Mouse (Mus musculus): Measurements from ENCODE around the gene Zfp52.

Zfp52 gene

DNA sequence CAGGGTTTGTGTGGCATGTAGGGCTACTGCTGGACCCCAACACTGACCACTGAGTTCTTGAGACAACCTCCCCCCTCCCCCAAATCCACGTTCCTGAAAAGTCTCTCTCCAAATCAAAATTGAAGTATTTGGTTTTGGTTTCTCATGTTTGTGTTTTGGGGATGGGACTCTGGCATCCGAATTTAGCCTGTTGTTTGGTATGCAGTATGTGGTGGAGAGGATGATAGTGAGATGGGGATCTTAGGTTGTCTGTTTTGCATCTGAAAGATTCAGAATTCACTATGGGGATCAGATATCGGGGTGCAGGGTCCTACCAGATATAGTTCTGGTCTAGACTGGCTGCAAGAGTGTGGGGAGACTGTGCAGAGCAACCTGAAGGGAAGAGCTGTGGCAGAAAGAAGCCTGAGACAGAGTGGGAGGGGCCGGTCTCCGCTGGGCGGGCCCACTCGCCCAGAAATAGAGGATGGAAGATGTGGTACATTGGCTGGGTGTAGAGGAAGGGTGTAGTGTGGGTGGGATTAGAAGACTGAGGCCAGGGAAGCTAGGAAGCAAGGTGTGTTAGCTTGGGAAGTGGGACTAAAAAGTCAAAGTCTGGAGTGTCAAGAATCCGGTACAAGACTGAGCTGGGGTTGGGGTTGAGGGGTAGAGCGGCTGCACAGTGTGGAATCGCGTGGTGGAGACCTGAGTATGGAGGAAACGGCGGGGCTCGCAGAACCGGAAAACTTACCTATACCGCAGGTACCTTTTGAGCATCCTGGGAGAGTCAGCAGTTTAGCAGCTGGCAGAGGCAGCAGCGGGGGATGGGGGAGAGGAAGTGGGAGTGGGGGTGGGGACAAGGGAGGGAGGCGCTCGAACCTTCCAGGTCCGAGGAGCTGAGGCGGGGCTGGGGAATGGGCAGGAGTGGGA, at the start of gene Zfp52:
Gene Zfp52 (plus strand): TSS at position 444 of the 906 bp plus-strand sequence.
- DNase-seq (ENCODE audit: low spot score in 2 of 2): peak; percentile 31 to 44

DNA sequence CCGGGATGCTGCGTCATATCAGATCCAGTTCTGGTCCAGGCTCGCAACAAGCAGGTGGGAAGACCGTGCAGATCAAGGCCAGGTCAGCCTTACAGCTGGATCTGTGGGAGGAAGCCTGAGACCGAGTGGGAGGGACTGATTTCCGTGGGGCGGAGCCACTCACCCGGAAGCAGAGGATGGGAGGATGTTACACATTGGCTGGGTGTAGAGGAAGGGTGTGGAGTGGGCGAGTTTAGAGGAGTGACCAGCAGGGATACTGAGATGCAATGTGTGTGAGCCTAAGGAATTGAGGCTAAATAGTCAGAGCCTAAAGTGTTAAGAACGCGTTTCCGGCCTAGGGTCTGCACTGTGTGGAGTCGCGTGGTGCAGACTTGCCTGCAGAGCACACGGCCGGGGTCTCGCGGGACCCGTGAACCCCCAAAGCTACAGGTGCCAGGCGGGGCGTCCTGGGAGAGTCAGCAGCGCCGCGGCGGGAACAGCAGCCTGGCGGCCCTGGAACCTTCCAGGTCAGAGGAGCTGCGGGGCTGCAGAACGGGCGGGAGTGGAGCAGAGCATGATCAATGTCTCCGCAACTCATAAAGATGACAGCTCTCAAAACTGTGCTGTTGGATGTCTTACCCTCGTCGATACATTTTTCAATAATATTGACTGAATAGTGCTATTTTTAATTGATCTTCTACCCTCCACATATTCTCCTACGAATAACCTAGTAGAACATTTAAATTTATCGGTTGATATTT, 46.4 kb upstream of the Zfp52 start, which contains the start of gene Zfp53:
Gene Zfp53 (plus strand): TSS at position 239 of the 740 bp plus-strand sequence.
- peak; percentile 76 to 87 for DNase-seq (ENCODE audit: low spot score in 2 of 2)

GRCm38 (mm10) chr17:21489500-21490001, 45.8 kb upstream of the Zfp52 start:
- DNase-seq (ENCODE audit: low spot score in 2 of 2): no peak

- DNase-seq (ENCODE audit: low spot score in 2 of 2): no peak
Measured at GRCm38 (mm10) chr17:21501365-21501764, 34.0 kb upstream of the Zfp52 start.

DNA sequence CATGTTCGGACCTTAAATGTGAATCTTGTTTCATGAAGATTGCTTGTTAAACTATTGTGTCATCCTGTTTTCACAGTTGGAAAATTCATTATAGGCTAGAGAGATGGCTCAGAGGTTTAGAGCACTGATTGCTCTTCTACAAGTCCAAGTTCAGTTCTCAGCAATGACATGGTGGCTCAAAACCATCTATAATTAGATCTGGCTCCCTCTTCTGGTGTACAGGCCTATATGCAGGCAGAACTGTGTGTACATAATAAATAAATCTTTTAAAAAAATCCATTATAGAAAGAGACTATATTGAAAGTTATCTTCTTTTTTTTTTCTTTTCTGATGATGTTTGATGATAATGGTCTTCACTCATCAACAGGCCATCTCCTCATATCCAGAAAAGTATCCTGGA, 30.8 kb upstream of the Zfp52 start:
- no peak for DNase-seq (ENCODE audit: low spot score in 2 of 2)

GRCm38 (mm10) chr17:21506258-21506657, 29.1 kb upstream of the Zfp52 start:
- DNase-seq (ENCODE audit: low spot score in 2 of 2): no peak

- DNase-seq (ENCODE audit: low spot score in 2 of 2): no peak
Measured at GRCm38 (mm10) chr17:21509756-21510155, 25.6 kb upstream of the Zfp52 start.

DNA sequence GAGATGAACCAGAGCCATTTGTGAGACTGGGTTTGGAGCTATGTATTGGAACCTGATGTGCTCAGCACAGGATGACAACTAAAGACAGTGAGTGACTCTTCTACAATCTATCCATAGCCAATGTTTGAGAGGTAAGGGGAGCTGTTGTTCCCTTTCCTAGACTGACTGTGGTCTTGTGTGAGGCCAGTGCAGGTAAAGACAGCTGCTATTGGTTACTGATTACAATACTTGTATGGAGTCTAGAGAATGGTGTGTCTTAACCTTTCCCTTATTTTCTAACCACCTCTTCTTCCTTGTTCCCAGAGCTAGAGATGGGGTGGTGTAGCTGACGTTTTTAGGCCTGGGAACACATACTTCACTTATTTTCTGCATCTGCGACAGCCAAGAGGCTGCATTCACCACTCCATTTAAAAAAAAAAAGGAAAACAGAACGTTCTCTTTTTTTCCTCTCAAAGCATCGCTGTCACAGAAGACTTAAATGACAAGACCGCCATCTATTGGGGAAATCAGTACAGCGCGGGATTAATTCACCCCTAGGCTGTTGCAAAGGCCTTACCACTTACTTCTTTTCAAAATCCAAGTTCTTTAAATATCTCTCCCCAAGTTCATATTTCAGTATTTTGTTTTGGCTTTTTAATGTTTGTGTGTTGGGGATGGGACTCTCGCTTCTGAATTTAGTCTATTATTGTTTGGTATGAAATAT, 19.8 kb upstream of the Zfp52 start:
- DNase-seq (ENCODE audit: low spot score in 2 of 2): no peak

GRCm38 (mm10) chr17:21516201-21517129, 18.9 kb upstream of the Zfp52 start:
- peak; percentile 62 to 73 for DNase-seq (ENCODE audit: low spot score in 2 of 2)

DNA sequence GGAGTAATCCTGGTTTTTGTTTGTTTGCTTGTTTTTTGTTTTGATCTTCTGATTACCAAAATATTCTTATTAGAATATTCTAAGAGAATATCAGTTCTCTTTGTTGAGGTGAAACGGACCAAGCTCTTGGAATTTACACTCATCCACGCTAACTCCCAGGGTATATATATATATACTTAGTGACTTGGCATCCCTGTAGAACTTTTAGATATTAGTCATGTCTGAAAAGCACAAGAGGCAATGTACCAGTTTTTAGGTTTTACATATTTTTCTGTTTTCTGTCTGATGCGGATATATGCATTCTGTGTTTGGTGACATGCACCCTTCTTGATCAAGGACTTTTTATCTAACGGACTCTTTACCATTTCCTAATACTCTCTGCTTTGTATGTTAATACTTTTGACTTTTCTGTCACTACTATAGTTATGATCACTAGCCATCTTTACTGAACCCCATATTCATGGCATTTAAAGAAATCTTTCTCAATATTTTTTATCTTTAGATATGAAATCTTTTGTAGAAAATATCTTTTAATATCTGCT, 18.1 kb upstream of the Zfp52 start:
- no peak for DNase-seq (ENCODE audit: low spot score in 2 of 2)

DNA sequence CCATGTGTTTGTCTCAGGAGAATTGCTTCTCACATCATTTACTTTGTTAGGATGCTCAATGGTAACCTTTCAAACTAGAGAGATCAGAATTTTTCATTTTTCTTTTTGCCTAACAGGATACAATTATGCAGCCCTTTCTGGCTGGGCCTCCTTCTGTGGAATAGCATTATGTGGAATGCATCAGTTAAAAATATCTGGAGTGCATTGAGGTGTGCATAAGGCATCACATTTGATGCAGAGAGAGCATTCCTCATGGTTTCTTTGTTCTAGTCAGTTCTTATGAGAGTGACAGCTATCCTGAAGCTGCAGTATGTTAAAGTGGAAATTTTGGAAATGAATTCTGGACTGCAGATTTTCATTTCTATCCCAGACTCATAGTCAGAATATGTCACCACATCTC, 9.1 kb upstream of the Zfp52 start:
- no peak for DNase-seq (ENCODE audit: low spot score in 2 of 2)

DNA sequence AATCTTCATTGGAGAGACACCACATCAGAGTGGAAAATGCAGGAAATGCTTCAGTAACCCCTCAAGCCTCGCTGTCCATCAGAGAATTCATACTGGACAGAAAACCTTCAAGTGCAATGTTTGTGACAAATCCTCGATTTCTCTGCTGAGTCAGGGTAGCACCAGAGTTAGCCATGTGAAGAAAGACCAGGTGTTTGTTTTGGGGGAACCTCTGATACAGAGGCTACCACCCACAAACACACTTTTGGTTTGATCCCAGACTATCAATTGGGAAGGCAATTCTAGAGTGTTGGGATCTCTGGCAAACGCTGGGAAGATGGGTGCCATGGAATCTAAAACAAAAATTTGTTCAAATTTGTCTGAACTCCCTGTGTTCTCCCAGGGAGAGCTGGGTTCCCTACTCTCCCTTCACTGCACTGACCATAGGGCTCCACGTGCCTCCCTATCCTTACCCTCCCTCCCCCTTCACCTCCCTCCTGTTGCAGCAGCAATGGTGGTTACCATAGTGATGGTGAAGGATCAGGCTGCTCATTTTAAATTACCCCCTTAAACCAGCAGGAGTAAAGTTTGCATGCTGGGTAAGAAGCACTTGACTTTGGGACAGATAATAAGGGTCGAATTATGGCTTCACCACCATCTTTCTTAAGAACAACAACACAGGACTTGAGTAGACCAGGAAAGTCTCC, 4.6 kb upstream of the Zfp52 start:
- no peak for DNase-seq (ENCODE audit: low spot score in 2 of 2)

GRCm38 (mm10) chr17:21531621-21532020, 3.7 kb upstream of the Zfp52 start:
- DNase-seq (ENCODE audit: low spot score in 2 of 2): peak in 1 of 2 experiments; percentile 13

GRCm38 (mm10) chr17:21532101-21532951, 3.0 kb upstream of the Zfp52 start:
- DNase-seq (ENCODE audit: low spot score in 2 of 2): peak; percentile 59 to 81

GRCm38 (mm10) chr17:21533961-21534360, 1.4 kb upstream of the Zfp52 start:
- DNase-seq (ENCODE audit: low spot score in 2 of 2): no peak

DNA sequence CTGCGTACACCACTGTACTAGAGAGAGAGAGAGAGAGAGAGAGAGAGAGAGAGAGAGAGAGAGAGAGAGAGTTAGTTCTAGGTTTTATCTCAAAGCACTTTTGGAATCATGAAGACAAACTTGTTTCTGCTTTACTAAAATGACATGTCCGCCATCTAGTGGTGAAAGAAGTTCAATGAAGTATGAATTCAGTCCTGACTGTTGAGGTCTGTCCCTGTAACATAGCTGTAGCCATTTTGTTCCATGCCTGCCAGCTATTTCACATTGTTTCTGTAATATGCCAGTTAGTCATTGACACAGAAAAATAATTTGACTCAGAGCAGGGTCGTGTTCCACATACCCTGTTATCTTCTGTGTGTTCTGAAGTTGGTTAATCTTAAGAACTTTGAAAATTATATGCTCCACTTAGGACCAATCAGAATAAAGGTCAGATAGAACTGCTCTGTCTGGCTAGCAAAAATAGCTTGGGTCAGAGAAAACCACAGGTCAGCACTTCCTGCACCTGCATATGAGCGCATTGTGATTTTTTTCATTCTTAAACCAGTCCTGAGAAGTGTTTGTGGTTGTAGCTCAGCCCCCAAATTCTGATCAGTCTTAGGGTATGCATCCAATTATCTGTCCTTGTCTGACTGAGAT, 761 bp upstream of the Zfp52 start:
- DNase-seq (ENCODE audit: low spot score in 2 of 2): no peak

GRCm38 (mm10) chr17:21536096-21536495, 757 bp downstream of the Zfp52 start:
- DNase-seq (ENCODE audit: low spot score in 2 of 2): no peak

DNA sequence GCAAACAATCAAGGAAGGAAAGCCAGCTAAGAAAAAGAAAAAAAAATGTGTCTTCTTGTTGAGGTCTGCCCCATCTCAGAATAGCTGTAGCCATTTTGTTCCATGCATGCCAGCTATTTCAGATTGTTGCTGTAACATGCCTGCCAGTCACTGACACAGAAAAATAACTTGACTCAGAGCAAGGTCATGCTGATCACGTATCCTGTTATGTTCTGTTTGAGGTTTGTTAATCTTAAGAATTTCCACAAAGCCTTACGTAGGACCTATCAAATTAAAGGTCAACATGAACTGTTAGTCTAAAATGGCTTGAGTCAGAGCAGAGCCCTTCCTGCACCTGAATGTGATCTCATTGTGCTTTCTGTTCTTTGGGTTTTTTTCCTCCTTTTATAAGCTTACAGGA, 1.3 kb downstream of the Zfp52 start:
- DNase-seq (ENCODE audit: low spot score in 2 of 2): no peak

All from urinary bladder, adult 18-20 months (tissue).